Mouse (Mus musculus): ENCODE results near the gene March11. TPM values are rescaled to one million over a fixed set of nuclear protein-coding genes. Genes with fewer than 3 reads are reported as not detected.

March11 gene
- total and polyA plus RNA-seq, 3 experiments, result not detected

DNA sequence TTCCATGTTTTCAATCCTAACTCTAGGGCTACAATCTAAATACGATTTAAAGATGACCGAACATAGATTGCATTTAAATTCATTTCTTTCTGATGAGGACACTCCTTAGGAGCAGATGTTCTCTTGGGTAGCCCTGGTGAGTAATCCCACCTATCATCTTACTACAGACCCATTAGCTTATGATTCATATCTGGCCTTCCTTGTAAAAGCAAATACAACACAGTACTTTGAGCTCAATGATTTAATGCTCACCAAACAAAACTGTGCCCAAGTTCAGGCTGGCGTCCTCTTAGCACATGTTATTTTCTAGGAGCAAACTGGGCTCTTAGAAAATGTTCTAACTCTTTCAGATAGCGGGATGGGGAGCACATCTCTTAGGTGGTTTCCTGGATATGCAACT is 70.0 kb downstream of the March11 start:
- no peak for DNase-seq (ENCODE audit: low read depth, low spot score)
- Histone ChIP-seq H3K9me3 (replicated peaks; ENCODE audit: insufficient read depth, low read length) (no peaks in the 10 kb centered on the region; the same call in 1 of the 2 replicates), H3K36me3 (ENCODE audit: control insufficient read depth in 1 of 2, insufficient read depth in 2 of 2, low read length in 2 of 2) (no peaks in the 10 kb centered on the region), H3K79me2 (ENCODE audit: control insufficient read depth, insufficient read depth, low read length, poor library complexity) (no peaks in the 10 kb centered on the region), H3K27me3 (ENCODE audit: control insufficient read depth in 1 of 2, insufficient read depth in 2 of 2, low read length in 2 of 2) (no peaks in the 10 kb centered on the region), H3K9ac (ENCODE audit: control insufficient read depth, low read depth, low read length, poor library complexity, severe bottlenecking) (no peak overlapping the region), H3K4me3 (ENCODE audit: control insufficient read depth in 1 of 2, insufficient read depth in 1 of 2, low read depth in 2 of 2, low read length in 2 of 2) (no peak overlapping the region), H3K4me1 (ENCODE audit: control insufficient read depth in 1 of 2, insufficient read depth in 2 of 2, low read length in 2 of 2) (no peaks in the 10 kb centered on the region), H3K27ac (ENCODE audit: control insufficient read depth, low read depth, low read length) (no peak overlapping the region)
- TF ChIP-seq MAX (IDR thresholded peaks at IDR 0.05; ENCODE audit: low read length) (no peak), TCF12 (IDR thresholded peaks at IDR 0.05; ENCODE audit: low read depth, low read length) (no peak), ETS1 (IDR thresholded peaks at IDR 0.05; ENCODE audit: low read depth, low read length) (no peak), JUND (IDR thresholded peaks at IDR 0.05; ENCODE audit: low read depth, low read length) (no peak), UBTF (IDR thresholded peaks at IDR 0.05; ENCODE audit: borderline replicate concordance, insufficient read depth, low read depth, low read length) (no peak), TAL1 (IDR thresholded peaks at IDR 0.05; ENCODE audit: low read length) (no peak), MYC (IDR thresholded peaks at IDR 0.05; ENCODE audit: low read depth, low read length) (no peak), MAZ (IDR thresholded peaks at IDR 0.05; ENCODE audit: low read depth, low read length) (no peak), ZMIZ1 (IDR thresholded peaks at IDR 0.05; ENCODE audit: low read depth, low read length) (no peak), MYB (IDR thresholded peaks at IDR 0.05; ENCODE audit: low read depth, low read length) (no peak)

DNA sequence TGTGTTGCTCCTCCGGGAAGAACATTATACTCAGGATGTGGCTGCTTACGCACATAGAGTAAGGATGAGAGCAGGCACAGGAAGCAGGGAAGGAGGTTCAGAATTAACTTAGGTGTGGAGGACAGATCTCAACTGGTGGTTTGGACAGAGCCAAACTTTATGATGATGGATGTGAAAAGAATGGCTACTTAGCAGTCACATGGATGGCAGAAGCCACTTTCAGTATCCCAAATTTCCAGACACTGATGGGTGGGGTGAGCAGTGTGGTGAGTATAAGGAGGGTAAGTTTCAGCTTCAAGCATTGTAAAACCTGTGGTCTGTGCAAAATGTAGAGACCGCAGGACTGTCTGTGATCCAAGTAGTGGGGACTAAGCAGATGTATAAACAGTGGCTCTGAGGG is 71.0 kb downstream of the March11 start:
- Histone ChIP-seq H3K36me3 (ENCODE audit: control insufficient read depth in 1 of 2, insufficient read depth in 2 of 2, low read length in 2 of 2) (no peaks in the 10 kb centered on the region), H3K27ac (ENCODE audit: control insufficient read depth, low read depth, low read length) (no peak overlapping the region), H3K9me3 (replicated peaks; ENCODE audit: insufficient read depth, low read length) (no peaks in the 10 kb centered on the region; the same call in 1 of the 2 replicates), H3K4me1 (ENCODE audit: control insufficient read depth in 1 of 2, insufficient read depth in 2 of 2, low read length in 2 of 2) (no peaks in the 10 kb centered on the region), H3K27me3 (ENCODE audit: control insufficient read depth in 1 of 2, insufficient read depth in 2 of 2, low read length in 2 of 2) (no peaks in the 10 kb centered on the region), H3K9ac (ENCODE audit: control insufficient read depth, low read depth, low read length, poor library complexity, severe bottlenecking) (no peak overlapping the region), H3K4me3 (ENCODE audit: control insufficient read depth in 1 of 2, insufficient read depth in 1 of 2, low read depth in 2 of 2, low read length in 2 of 2) (no peak overlapping the region), H3K79me2 (ENCODE audit: control insufficient read depth, insufficient read depth, low read length, poor library complexity) (no peaks in the 10 kb centered on the region)
- no peak for DNase-seq (ENCODE audit: low read depth, low spot score)
- TF ChIP-seq ZC3H11A (IDR thresholded peaks at IDR 0.05; ENCODE audit: low read depth, low read length), result no peak
- TF ChIP-seq SMC3 (IDR thresholded peaks at IDR 0.05; ENCODE audit: low read depth, low read length), result no peak
- TF ChIP-seq CHD2 (IDR thresholded peaks at IDR 0.05; ENCODE audit: low read length), result no peak
- no peak for TF ChIP-seq ZMIZ1 (IDR thresholded peaks at IDR 0.05; ENCODE audit: low read depth, low read length)
- TF ChIP-seq UBTF (IDR thresholded peaks at IDR 0.05; ENCODE audit: borderline replicate concordance, insufficient read depth, low read depth, low read length), result no peak

DNA sequence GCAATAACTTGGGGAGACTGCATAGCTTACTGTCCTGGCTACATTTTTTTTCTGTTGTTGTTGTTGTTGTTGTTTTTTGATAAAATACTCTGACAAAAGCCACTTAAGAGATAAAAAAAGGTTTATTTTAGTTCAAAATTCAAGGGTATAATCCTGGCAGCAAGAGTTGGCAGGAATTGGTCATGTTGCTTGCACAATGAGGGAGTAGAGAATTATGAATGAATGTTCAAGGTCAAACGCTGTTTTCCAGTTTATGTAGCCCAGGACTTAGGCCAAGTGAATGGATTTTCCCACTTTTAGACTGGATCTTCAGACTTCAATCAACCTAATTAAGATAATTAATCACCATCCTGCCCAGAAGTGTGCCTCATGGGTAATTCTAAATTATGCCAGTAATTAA is 72.0 kb downstream of the March11 start:
- Histone ChIP-seq H3K36me3 (ENCODE audit: control insufficient read depth in 1 of 2, insufficient read depth in 2 of 2, low read length in 2 of 2) (no peaks in the 10 kb centered on the region), H3K27me3 (ENCODE audit: control insufficient read depth in 1 of 2, insufficient read depth in 2 of 2, low read length in 2 of 2) (no peaks in the 10 kb centered on the region), H3K79me2 (ENCODE audit: control insufficient read depth, insufficient read depth, low read length, poor library complexity) (no peaks in the 10 kb centered on the region), H3K4me3 (ENCODE audit: control insufficient read depth in 1 of 2, insufficient read depth in 1 of 2, low read depth in 2 of 2, low read length in 2 of 2) (no peak overlapping the region), H3K27ac (ENCODE audit: control insufficient read depth, low read depth, low read length) (no peak overlapping the region), H3K4me1 (ENCODE audit: control insufficient read depth in 1 of 2, insufficient read depth in 2 of 2, low read length in 2 of 2) (no peaks in the 10 kb centered on the region), H3K9me3 (replicated peaks; ENCODE audit: insufficient read depth, low read length) (no peaks in the 10 kb centered on the region; the same call in 1 of the 2 replicates), H3K9ac (ENCODE audit: control insufficient read depth, low read depth, low read length, poor library complexity, severe bottlenecking) (no peak overlapping the region)
- DNase-seq (ENCODE audit: low read depth, low spot score), result no peak
- no peak for TF ChIP-seq MEF2A (IDR thresholded peaks at IDR 0.05; ENCODE audit: extremely low read depth, insufficient replicate concordance, low read depth, low read length, poor library complexity, severe bottlenecking)
- TF ChIP-seq ETS1 (IDR thresholded peaks at IDR 0.05; ENCODE audit: low read depth, low read length), result no peak
- TF ChIP-seq USF1 (IDR thresholded peaks at IDR 0.05; ENCODE audit: low read depth, low read length), result no peak
- no peak for TF ChIP-seq KAT2A (conservative IDR thresholded peaks at IDR 0.05; ENCODE audit: low read depth, low read length)
- no peak for TF ChIP-seq MAX (IDR thresholded peaks at IDR 0.05; ENCODE audit: low read length)
- no peak for TF ChIP-seq TBP (IDR thresholded peaks at IDR 0.05; ENCODE audit: low read depth, low read length)
- no peak for TF ChIP-seq POLR2AphosphoS5 (IDR thresholded peaks at IDR 0.05; ENCODE audit: borderline replicate concordance, low read depth, low read length)
- TF ChIP-seq BHLHE40 (IDR thresholded peaks at IDR 0.05; ENCODE audit: borderline replicate concordance, low read depth, low read length), result no peak
- no peak for TF ChIP-seq ZNF384 (IDR thresholded peaks at IDR 0.05; ENCODE audit: low read depth, low read length)
- no peak for TF ChIP-seq MYC (IDR thresholded peaks at IDR 0.05; ENCODE audit: low read depth, low read length)
- no peak for TF ChIP-seq CTCF (IDR thresholded peaks at IDR 0.05 in 2 of 3, conservative IDR thresholded peaks at IDR 0.05 in 1 of 3; ENCODE audit: control insufficient read depth in 1 of 3, insufficient read depth in 1 of 3, low read depth in 2 of 3, low read length in 3 of 3, poor library complexity in 1 of 3, severe bottlenecking in 1 of 3)
- no peak for TF ChIP-seq TAL1 (IDR thresholded peaks at IDR 0.05; ENCODE audit: low read length)
- TF ChIP-seq USF2 (IDR thresholded peaks at IDR 0.05; ENCODE audit: borderline replicate concordance in 1 of 2, insufficient read depth in 1 of 2, low read depth in 1 of 2, low read length in 2 of 2), result no peak
- TF ChIP-seq ZKSCAN1 (IDR thresholded peaks at IDR 0.05; ENCODE audit: low read depth, low read length), result no peak
- no peak for TF ChIP-seq HCFC1 (IDR thresholded peaks at IDR 0.05; ENCODE audit: low read depth, low read length)
- no peak for TF ChIP-seq SMC3 (IDR thresholded peaks at IDR 0.05; ENCODE audit: low read depth, low read length)
- no peak for TF ChIP-seq RCOR1 (IDR thresholded peaks at IDR 0.05; ENCODE audit: low read depth, low read length)
